Mouse (Mus musculus) B cell, adult 62 days (primary cell): ENCODE data around the gene Gm21954. TPM values are rescaled to one million over a fixed set of nuclear protein-coding genes. Genes with fewer than 3 reads are reported as not detected.

Experiments used
- total RNA-seq: library from RNA; stranded (reverse); gene quantifications from 4 replicates; pipeline ENCODE4 v1.2.4, GENCODE M21; 2023

Gm21954 gene
- not detected in 4 replicates for total RNA-seq

GRCm38 (mm10) chr3:55472110-55472509 lies at the start of gene Gm21954:
Gene Gm21954 (minus strand): TSS chr3:55472210.

Other genes with a start within 250 kb of the Gm21954 start
- not detected in 4 replicates for gene Dclk1, start 229.8 kb downstream of the Gm21954 start, total RNA-seq